Mouse (Mus musculus): ENCODE data around the gene Dclk3.

DNA sequence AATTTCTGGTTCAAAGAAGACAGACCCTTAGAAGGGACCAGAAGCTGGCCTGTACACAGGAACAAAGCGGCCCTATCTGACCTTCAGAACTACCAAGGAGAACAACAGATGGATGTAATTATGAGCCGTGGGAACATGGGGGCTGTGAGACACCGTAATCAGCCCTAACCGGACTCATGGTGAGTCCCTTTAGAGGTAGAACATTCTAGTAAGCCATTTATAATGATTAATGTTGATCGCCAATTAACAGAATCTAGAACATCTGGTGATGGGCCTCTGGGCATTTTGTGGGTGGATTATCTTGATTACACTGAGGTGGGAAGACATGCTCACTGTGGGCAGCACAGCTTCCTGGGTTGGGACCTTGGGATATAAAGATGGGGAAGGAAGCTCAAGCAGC, 54.6 kb downstream of the Dclk3 start:
- TF ChIP-seq POLR2A (IDR thresholded peaks at IDR 0.05; ENCODE audit: borderline replicate concordance, control insufficient read depth, low read depth, low read length) = no peak
- no peak for TF ChIP-seq CTCF (IDR thresholded peaks at IDR 0.05; ENCODE audit: control insufficient read depth, insufficient read depth, low read length)
